Mouse (Mus musculus): ENCODE results near the gene Serinc4. TPM values are rescaled to one million over a fixed set of nuclear protein-coding genes. Genes with fewer than 3 reads are reported as not detected.
A peak's percentile ranks its signal among the peaks of the same experiment; 100 is the strongest.

Serinc4 gene
- polyA plus RNA-seq, 1 experiment from 2014 or later, result 1.3 TPM

DNA sequence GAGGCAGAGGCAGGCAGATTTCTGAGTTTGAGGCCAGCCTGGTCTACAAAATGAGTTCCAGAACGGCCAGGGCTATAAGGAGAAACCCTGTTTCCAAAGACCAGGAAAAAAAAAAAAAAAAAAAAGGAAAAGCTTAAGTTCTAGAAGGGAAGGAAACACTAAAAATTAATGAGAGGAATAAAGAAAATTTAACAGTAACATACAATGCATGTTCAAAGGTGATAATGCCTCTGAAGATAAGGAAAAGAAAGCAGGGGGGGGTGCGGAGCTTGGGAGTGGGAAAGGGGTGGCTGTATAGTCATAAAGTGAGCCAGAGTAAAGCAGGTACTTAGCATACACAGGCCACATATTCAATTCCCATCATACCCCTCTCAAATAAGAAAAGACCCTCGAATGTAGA lies 11.5 kb downstream of the Serinc4 start:
- Histone ChIP-seq H3K36me3 (peaks cover under 1% of the 10 kb centered on the region; the same call in 1 of the 2 replicates), H3K27ac (no peak overlapping the region), H3K4me2 (no peak overlapping the region), H3K27me3 (peaks cover 30% of the 10 kb centered on the region), H3K9me3 (no peaks in the 10 kb centered on the region), H3K4me3 (no peak overlapping the region), H3K9ac (no peak overlapping the region), H3K4me1 (replicated peaks) (peaks cover 22% of the 10 kb centered on the region)
- WGBS, result 89% methylated on average over 3 of the region's 3 CpGs
- ATAC-seq (ENCODE audit: low FRiP score), result no peak

DNA sequence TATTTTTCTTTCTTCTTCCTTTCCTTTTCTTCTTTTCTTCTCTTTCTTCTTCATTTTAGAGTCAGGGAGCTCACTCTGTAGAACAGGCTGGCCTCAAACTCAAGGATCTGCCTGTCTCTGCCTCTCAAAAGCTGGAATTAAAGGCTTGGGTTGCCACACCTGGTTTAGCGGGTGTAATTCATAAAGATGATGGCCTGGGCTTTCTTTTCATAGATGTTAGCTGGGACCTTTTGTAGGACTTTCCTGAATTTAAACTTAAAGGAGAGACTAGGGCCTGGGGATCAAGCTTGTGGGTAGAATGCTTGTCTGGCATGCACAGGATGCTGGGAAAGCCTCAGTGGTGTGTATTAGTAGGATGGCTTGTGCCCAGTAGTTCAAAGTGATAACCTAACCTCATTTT lies 12.4 kb downstream of the Serinc4 start, which contains the start of gene Ell3:
TSS of gene Ell3 (minus strand) at position 101 of the 400 bp plus-strand sequence.
- Histone ChIP-seq H3K9me3 (no peaks in the 10 kb centered on the region), H3K4me2 (peak within 1 kb of the TSS; percentile 58; the same call in 1 of the 2 replicates), H3K4me3 (no peak within 1 kb of the TSS), H3K27me3 (peaks cover 36% of the 10 kb centered on the region), H3K4me1 (replicated peaks) (peaks cover 20% of the 10 kb centered on the region), H3K27ac (no peak within 1 kb of the TSS), H3K9ac (no peak within 1 kb of the TSS), H3K36me3 (peaks cover 10% of the 10 kb centered on the region)
- ATAC-seq (ENCODE audit: low FRiP score), result no peak
- 91% methylated on average over 1 of the region's 1 CpGs for WGBS

DNA sequence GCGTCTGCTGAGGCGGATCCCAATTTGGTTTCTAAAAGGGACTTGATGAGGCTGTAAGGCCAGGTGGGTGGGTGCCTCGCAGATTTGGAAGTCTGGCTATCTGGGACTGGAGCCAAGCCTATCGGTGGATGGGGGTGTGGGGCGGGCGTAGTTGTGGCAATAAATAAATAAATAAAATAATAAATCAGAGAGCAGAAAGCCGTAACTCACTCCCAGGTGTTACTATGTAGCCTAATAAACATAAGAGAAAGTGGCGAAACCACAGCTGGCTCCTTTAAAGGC lies 13.6 kb downstream of the Serinc4 start:
- Histone ChIP-seq H3K4me2 (peak overlapping the region; percentile 58), H3K9ac (no peak overlapping the region), H3K36me3 (peaks cover 21% of the 10 kb centered on the region), H3K27me3 (peaks cover 36% of the 10 kb centered on the region), H3K4me1 (replicated peaks) (peaks cover 18% of the 10 kb centered on the region), H3K4me3 (no peak overlapping the region), H3K9me3 (no peaks in the 10 kb centered on the region), H3K27ac (no peak overlapping the region)
- no peak for ATAC-seq (ENCODE audit: low FRiP score)
- 18% methylated on average over 8 of the region's 8 CpGs for WGBS

DNA sequence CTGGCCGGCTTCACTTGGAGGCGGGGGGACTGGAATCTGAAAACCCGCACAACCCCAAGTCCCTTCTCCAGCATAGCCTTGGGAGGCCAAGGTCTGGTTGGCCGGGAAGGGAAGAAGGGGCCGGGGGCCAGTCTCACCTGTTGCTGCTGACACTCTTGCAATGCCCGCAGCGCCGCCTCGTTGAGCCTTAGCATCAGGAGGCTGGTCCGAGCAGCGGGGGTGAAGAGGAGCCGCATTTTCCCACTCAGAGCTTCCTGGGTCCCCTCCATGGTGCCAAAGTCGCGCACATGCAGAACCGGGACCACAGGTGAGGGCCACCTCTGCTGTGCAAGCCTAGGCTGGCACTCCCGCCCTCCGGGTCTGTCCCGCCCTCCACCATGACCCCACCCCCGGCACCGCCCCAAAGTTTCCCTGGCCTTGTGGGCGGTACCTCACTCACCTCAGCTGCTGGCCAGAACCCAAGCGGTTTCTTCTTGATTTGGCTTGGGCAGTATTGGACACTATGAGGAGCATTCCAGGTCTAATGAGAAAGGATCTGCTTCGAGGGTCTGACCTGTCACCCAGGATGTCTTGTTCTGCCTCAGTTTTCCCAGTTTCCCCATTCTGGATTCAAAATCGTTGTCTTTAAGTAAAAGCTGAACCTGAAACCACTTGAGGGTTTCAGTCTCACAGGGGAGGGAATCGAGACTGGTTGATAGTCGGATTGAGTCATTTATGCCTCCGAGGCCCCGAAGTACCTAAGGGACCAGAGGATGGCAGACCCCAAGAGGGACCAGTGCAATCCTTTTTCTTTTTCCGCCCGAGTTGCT lies 14.1 kb downstream of the Serinc4 start:
- Histone ChIP-seq H3K4me1 (replicated peaks) (peaks cover 16% of the 10 kb centered on the region), H3K9ac (0 out of 2 replicates have a peak overlapping the region, but pooled peaks have one; percentile 29), H3K27ac (no peak overlapping the region), H3K4me2 (peak overlapping the region; percentile 58), H3K36me3 (peaks cover 26% of the 10 kb centered on the region), H3K27me3 (peaks cover 36% of the 10 kb centered on the region), H3K4me3 (peak overlapping the region; percentile 32), H3K9me3 (no peaks in the 10 kb centered on the region)
- WGBS, result 2% methylated on average over 30 of the region's 30 CpGs
- peak; percentile 52 for ATAC-seq (ENCODE audit: low FRiP score)

DNA sequence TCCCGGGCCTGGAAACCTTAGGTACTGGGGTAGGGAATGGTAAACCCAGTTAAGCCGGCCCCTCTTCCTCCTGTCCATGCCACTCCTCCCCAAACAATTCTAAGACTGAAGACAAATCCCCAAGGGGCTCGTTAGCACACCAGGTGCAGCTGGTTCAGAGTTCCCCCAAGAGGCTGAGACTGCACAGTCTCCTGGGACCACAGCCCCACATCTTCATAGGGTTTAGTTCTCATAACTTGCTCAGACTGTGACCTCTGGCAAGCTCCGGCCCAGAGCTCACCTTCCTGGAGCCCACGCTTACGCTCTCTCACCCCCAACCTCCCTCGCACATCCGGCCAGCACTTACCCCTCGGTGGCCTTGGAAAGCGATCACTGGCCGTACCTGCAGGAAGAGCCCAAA lies 14.8 kb downstream of the Serinc4 start:
- Histone ChIP-seq H3K4me3 (peak overlapping the region; percentile 32), H3K36me3 (peaks cover 33% of the 10 kb centered on the region), H3K9me3 (no peaks in the 10 kb centered on the region), H3K9ac (0 out of 2 replicates have a peak overlapping the region, but pooled peaks have one; percentile 29), H3K4me2 (peak overlapping the region; percentile 58), H3K27me3 (peaks cover 36% of the 10 kb centered on the region), H3K4me1 (replicated peaks) (peaks cover 16% of the 10 kb centered on the region), H3K27ac (no peak overlapping the region)
- WGBS, result 11% methylated on average over 11 of the region's 11 CpGs
- ATAC-seq (ENCODE audit: low FRiP score), result no peak

DNA sequence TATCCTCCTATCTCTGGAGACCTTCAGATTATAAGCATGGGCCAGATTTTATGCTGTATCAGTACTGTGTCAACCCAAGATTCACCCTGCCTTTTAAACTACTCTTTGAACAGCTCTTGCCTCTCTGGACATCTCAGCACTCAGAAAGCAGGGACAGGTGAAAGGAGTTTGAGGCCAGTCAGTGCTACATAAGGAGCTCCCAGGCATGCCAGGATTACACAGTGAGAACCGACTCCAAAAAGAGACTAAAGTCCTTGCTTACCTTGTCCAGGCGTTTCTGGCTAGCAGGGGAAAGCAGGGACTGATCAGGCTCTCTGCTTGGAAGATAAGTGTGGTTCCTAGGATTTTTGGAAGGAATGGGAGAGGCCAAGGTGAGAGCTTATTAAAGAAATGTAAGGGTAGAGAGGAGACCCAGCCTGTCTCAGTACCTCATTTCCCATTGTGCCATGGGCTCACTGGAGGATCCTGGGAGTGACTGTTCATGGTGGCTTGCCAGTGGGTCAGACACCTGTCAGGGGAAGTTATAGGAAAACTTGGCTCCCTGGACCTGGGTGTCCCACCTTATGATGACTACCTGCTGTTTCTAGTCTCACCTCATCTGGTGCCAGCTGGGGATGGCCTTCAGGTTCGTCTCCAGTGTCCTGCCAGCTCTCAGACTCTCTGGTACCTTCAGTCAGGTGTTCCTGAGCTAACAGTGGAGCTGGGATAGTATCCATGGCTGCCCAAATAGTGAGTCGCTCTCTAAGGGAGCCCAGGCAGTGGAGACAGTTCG lies 15.6 kb downstream of the Serinc4 start:
- 64% methylated on average over 5 of the region's 5 CpGs for WGBS
- no peak overlapping the region for H3K9ac ChIP-seq
- no peak for ATAC-seq (ENCODE audit: low FRiP score)

DNA sequence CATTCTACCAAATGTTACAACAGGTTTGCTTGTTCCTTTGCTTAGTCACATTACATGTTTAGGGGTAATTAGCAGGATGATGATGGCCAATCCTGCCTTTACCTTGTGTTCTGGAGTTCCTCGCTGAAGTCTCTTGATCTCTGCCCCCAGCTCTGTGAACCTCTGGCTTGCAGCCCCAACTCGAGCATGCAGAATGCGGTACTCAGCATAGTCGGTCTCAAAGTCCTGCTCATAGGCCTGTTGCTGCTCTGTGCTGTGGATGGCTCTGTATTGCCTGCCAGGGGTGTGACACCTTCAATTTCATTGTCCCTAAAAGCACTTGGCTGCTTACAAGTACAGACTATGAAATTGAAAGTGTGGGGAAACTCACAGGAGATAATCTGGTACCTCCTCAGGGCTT lies 16.8 kb downstream of the Serinc4 start:
- ATAC-seq (ENCODE audit: low FRiP score), result no peak
- no peak overlapping the region for H3K27ac ChIP-seq
- 83% methylated on average over 4 of the region's 4 CpGs for WGBS
- H3K36me3 ChIP-seq, result peaks cover 50% of the 10 kb centered on the region
- H3K9me3 ChIP-seq, result no peaks in the 10 kb centered on the region
- no peak overlapping the region for H3K9ac ChIP-seq
- no peak overlapping the region for H3K4me2 ChIP-seq
- H3K27me3 ChIP-seq, result peaks cover 36% of the 10 kb centered on the region
- H3K4me3 ChIP-seq, result no peak overlapping the region
- peaks cover 16% of the 10 kb centered on the region for H3K4me1 ChIP-seq (replicated peaks)

More for the DNA sequence above, 15.6 kb downstream of the Serinc4 start:
- Histone ChIP-seq H3K9me3 (no peaks in the 10 kb centered on the region), H3K27ac (no peak overlapping the region), H3K4me1 (replicated peaks) (peaks cover 16% of the 10 kb centered on the region), H3K27me3 (peaks cover 36% of the 10 kb centered on the region), H3K4me3 (no peak overlapping the region), H3K4me2 (no peak overlapping the region), H3K36me3 (peaks cover 38% of the 10 kb centered on the region)

DNA sequence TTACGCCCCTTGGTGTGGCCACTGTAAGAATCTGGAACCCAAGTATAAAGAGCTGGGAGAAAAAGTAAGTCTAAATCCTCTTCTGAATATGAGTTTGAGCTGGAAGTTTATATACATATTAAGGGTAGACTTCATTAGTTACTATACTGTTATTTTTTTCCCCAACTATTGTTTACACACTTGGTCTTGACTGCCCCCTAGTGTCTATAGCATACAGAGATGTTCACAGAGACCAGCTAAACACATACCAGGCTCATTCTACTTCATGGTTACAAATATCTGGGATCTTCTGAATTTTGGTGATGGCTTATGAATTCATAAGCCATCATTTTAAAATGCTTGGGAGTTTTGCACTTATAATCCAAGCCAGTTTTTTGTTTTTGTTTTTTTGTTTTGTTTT lies 21.7 kb downstream of the Serinc4 start:
- no peak for ATAC-seq (ENCODE audit: low FRiP score)

DNA sequence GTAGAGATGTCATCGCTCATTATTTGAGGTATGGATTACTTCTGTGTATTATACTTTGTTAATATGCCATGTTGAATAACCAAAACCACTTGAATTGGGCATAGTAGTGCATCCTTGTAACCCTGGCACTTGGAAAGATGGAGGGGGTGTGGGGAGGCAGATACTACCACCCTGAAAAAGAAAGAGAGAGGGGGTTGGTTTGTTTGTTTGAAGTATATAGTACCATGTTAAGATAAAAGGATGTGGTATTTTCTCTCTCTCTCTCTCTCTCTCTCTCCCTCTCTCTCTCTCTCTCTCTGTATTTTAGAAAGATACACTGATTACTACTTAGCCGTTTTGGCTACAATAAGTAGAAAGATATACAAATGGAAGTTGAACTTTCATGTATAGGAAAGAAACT lies 30.7 kb downstream of the Serinc4 start:
- 95% methylated on average over 2 of the region's 2 CpGs for WGBS
- Histone ChIP-seq H3K9me3 (no peaks in the 10 kb centered on the region), H3K4me3 (no peak overlapping the region), H3K4me1 (replicated peaks) (no peaks in the 10 kb centered on the region), H3K27me3 (no peaks in the 10 kb centered on the region), H3K9ac (no peak overlapping the region), H3K27ac (no peak overlapping the region), H3K4me2 (no peak overlapping the region), H3K36me3 (peaks cover 85% of the 10 kb centered on the region)
- no peak for ATAC-seq (ENCODE audit: low FRiP score)

More for the DNA sequence above, 21.7 kb downstream of the Serinc4 start:
- Histone ChIP-seq H3K4me2 (no peak overlapping the region), H3K4me1 (replicated peaks) (no peaks in the 10 kb centered on the region), H3K36me3 (peaks cover 95% of the 10 kb centered on the region), H3K9ac (no peak overlapping the region), H3K9me3 (no peaks in the 10 kb centered on the region), H3K27ac (no peak overlapping the region), H3K4me3 (no peak overlapping the region), H3K27me3 (0 out of 2 replicates have a peak, but pooled peaks cover 3% of the 10 kb centered on the region)
- 93% methylated on average over 1 of the region's 1 CpGs for WGBS

DNA sequence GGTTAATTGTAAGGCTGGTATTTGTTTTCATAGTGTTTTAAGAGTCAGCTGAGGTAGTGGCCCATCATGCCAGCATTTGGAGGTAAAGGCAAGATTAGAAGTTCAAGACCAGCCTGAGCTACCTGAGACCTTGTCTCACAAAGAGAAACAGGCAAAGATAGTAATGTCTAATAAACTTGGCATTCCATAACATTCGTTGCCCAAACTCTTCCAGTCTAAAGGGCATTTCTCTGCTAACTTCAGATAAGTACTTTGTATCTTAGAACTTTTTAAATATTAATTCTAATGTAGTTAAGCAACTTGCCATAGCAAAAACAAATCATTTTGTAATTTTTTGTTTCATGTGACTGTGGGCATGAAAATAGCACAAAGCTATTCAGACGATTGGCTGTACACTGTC lies 33.4 kb downstream of the Serinc4 start:
- WGBS, result 93% methylated on average over 2 of the region's 2 CpGs
- no peak overlapping the region for H3K4me2 ChIP-seq
- H3K9ac ChIP-seq, result no peak overlapping the region

DNA sequence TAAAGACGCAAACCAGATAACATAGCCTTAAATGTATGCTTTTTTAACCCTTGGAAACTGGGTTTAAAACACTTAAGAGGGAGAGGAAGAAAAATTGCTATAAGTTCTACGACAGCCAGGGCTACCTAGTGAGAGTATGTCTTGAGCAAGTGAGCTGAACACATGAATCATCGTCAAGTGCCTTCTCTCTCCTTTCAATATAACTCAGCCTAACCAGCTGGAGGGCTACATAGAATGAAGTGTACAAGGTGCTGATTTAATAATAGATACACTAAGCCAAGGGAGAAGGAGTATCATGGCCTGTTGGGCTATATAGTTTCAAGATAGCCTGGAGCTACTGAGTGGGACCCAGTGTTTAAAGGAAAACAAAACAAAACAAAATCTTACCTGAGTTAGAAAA lies 38.1 kb downstream of the Serinc4 start:
- no peak overlapping the region for H3K27ac ChIP-seq
- WGBS, result 92% methylated on average over 3 of the region's 3 CpGs
- no peak overlapping the region for H3K4me2 ChIP-seq
- peaks cover 33% of the 10 kb centered on the region for H3K36me3 ChIP-seq
- peaks cover 38% of the 10 kb centered on the region for H3K4me1 ChIP-seq (replicated peaks)
- H3K27me3 ChIP-seq, result no peaks in the 10 kb centered on the region
- no peaks in the 10 kb centered on the region for H3K9me3 ChIP-seq
- H3K4me3 ChIP-seq, result no peak overlapping the region
- H3K9ac ChIP-seq, result no peak overlapping the region
- ATAC-seq (ENCODE audit: low FRiP score), result no peak

More for the DNA sequence above, 33.4 kb downstream of the Serinc4 start:
- Histone ChIP-seq H3K27ac (no peak overlapping the region), H3K9me3 (no peaks in the 10 kb centered on the region), H3K36me3 (peaks cover 72% of the 10 kb centered on the region), H3K27me3 (no peaks in the 10 kb centered on the region), H3K4me1 (replicated peaks) (peaks cover 7% of the 10 kb centered on the region), H3K4me3 (no peak overlapping the region)
- ATAC-seq (ENCODE audit: low FRiP score), result no peak

DNA sequence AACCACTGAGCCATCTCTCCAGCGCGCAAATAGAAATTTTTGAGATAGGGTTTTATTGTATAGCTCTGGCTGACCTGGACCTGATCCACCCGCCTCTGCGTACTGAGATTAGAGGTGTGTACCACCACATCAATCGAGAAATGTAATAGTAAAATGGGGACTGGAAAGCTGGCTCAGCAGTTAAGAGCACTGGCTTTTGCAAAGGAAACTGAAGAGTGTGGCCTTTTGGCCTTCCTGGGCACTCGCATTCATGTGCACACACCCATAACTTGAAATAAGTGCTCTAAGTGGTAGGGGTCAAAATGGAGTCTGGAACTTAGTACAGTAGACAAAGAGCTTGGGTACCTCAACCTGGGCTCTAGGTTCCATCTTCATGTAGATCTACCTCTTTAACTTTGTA lies 40.2 kb downstream of the Serinc4 start:
- peak overlapping the region; percentile 58; the same call in 1 of the 2 replicates for H3K4me2 ChIP-seq
- peaks cover 17% of the 10 kb centered on the region for H3K36me3 ChIP-seq
- no peaks in the 10 kb centered on the region for H3K27me3 ChIP-seq
- H3K4me3 ChIP-seq, result peak overlapping the region; percentile 8; the same call in 1 of the 2 replicates
- no peak overlapping the region for H3K9ac ChIP-seq
- no peak for ATAC-seq (ENCODE audit: low FRiP score)
- no peaks in the 10 kb centered on the region for H3K9me3 ChIP-seq
- H3K4me1 ChIP-seq (replicated peaks), result peaks cover 50% of the 10 kb centered on the region
- 95% methylated on average over 6 of the region's 6 CpGs for WGBS
- H3K27ac ChIP-seq, result no peak overlapping the region

All from hindbrain, embryonic 13.5 days (tissue).